Mouse (Mus musculus): ENCODE data around the gene 4930507D05Rik.
A peak's percentile ranks its signal among the peaks of the same experiment; 100 is the strongest.

The 4930507D05Rik gene

DNA sequence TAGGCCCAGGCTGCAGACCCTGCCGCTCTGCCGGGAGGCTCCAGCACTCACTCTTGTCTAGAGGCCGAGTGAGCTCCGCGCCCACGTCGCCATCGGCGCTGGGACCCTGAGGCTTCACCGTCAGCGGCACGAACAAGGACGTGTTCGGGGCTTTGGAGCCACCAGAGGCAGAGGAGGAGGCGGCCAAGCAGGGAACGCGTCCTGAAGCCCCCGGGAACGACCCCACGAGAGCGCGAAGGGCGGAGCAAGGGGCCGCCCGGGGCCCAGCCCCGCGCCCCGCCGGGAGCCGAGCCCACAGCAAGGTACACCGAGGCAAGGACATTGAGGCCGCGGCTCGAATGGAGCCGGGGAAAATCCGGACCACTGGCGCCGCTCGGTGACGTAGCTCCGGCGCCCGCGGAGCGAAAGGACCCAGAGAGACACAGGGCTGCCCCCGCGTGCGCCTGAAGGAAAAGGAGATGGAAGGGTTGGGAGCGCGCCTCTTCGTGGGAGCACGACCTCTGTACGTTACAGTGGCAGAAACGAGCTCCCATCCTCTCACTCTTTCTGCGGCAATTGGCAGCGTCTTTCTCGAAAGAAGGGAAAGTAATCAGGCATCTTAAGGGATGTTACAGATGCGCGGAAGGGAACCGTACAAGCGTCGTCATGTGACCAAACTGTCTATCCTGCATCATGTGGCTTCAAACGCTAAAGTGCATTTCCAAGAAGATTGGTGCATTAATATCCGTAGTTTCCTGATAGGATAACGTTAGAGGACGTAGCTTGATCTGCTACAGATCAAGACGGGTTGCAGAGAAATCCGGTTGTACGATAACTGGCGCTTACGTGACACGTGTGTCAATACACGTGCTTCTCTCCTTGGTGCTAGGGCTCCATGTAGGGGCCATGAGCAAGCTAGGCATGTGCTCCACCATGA is at the start of gene 4930507D05Rik, which contains the start of gene Supv3l1:
4930507D05Rik (plus strand) TSS at position 126 of the 916 bp plus-strand sequence.
Supv3l1 (minus strand) TSS at position 375 of the 916 bp plus-strand sequence.
- DNase-seq (ENCODE audit: low read depth, low spot score), result peak; percentile 94

DNA sequence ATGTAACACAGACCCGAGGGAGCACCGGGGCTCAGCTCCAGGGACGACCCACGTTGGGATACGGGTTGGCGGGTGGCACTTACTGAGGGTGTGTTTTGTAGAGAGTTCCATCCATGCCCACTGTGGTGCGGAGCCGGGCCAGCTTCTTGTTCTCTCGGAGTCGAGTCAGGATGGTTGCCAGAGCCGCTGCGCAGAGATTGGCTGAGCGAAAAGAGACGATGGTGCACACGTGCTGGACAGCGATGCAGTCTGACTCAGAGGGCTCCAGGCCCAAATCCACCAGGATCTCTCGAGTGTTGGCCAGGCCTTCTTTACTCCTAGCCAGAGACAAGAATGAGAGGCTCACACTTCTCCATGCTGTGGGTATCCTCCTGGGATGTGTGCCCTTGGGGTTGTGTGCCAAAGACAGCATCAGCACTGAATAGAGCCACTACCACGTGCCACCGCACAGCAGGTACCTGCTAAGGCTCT is 47.6 kb upstream of the 4930507D05Rik start:
- peak; percentile 36 for DNase-seq (ENCODE audit: low read depth, low spot score)

DNA sequence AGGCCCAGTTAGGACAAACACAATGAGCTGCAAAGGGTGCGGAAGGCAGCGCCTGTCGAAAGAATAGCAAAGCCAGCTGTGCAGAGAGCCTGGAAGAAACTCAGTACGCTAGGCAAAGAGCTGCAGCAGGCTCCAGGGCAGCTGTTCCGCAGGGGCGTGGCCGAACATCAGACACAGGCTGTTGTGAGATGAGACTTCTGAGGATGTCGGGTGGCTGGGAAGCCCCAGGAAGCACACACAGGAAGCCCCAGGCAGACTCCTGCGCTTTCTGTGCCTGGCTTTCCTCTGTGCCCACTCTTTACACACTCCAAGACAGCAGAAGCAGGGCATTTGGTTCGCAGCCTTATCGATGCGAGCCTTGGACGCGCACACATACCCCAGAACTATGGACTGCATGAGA is 44.4 kb upstream of the 4930507D05Rik start:
- DNase-seq (ENCODE audit: low read depth, low spot score), result peak; percentile 77

DNA sequence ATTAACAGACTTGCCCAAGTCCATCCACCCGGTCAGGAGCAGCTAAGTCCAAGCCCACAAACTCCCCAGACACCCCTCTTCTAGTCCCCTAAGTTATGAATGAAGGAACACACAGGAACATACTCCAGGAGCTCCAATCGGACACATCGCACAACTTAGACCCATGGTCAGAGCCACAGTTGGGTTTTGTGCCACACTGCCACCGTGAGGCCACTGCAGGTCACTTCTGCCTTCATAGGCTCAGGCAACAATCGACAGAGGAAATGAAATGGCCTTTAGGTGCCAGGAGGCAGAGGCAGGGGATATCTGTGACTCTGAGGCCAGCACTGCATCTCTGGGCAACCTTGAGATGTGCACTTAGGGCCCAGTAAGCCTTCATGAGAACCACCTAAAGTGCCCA is 38.3 kb upstream of the 4930507D05Rik start:
- peak; percentile 82 for DNase-seq (ENCODE audit: low read depth, low spot score)

DNA sequence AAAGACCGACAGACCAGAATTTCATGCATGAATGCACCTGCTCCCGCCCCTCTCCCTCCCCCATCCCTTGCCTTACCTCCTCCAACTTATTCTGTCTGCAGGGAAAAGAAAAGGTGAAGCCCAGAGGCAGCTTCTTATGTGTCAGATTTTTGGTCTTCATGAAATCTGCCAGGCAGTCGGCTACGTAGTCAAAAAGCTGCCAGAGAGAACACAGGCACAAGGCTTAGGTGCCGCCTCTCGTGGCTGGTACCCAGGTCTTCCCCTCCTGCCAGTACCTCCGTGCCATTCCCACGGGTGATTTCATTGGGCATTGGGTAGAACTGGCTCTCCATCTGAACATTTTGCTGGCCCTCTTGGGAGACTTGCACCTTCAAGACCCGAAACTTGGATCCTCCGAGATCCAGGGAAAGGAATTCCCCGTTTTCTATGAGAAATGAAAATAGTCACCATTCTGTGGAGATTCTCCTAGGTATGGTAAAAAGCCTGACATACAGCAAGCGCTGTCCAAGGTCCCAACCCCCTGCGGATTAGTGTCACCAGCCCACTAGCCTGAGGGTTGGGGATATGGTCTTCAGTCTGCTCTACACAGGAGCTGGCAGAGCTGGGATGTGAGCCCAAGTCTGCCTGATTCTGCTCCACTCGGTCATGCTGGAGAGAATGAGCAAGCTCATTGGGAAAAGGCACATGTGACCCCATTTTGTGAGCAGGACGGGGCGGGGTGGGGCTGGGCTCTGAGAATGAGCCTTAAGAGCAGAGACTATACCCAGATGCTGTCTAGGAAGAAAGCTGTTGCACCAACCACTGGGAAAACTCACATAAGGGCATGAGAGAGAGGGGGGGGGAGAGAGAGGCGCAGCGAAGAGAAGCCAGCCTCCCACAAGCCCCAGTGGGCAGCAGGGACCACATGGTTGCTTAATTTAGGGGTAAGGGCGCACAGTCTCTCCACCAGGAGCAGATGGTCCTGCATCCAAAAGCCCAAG is 37.6 kb upstream of the 4930507D05Rik start:
- DNase-seq (ENCODE audit: low read depth, low spot score), result no peak

DNA sequence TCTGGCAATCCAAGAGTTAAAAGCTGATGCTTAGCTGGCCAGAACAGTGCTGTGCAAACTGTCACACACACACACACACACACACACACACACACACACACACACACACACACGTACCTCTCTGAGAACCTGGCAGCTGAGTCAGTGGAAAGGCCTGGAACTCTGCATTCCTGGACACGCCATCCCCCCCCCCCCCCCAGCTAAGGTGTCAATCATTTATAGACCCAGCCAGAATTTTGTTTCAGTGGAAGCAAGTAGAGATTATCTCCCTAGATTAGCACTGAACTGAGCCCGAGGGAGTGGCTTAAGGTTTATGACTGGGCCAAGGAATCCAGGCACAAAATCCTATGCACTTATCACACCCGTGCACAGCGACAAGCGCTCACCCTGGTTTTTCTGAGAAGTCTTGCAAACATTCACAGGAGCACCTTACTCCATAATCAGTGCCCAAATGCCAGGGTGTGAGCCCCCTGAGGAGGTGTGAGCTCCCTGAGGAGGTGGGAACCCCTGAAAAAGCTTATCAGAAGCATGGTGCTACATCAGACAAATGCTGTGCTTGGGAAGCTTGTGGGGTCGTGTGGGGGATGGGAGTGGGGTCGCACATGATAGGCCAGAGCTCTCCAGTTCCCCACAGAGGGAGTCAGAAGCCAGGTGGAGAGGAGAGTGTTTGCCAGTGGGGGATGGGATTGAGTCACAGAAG is 36.2 kb upstream of the 4930507D05Rik start:
- DNase-seq (ENCODE audit: low read depth, low spot score), result no peak

DNA sequence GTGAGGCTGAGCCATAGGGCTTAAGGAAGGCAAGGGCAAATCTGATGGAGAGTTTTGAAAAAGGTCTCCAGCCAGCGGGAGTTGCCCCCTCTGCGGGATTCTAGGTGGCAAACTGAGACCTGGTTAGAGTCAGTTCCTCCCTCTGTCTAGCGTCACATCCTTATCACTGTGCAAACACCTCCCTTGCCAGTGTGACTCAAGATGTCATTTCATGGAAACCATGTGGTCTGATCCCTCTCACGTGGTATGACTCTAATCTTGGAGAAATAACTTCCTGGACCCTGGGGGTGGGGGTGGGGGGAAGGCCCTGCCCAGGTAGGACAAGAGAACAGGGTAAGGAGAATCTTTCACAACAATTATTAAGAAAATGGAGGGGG is 35.7 kb upstream of the 4930507D05Rik start:
- DNase-seq (ENCODE audit: low read depth, low spot score), result no peak

DNA sequence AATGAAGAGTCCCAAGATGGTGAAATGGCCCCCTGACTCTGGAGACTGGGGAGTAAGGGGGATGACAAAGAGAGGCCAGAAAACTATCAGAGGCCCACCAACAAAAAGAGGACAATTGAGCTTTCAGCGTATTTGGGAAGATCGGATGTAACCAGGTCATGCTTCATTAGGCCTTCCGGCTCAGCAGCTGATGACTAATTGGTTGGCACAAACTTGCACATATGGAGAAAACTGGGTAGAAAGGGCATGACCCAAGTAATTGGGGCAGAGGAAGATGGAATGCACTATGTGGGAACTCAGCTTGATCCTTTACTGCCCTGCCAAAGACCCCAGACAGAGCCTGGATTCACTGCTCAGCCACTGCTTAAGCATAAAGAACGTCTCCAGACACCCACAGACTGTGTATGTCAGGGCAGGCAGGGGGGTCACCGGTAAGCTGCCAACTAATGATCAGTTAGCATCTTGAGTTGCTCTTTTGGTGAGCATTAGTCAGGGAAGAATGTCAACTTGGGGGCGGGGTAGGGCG is 30.4 kb upstream of the 4930507D05Rik start:
- DNase-seq (ENCODE audit: low read depth, low spot score), result no peak

DNA sequence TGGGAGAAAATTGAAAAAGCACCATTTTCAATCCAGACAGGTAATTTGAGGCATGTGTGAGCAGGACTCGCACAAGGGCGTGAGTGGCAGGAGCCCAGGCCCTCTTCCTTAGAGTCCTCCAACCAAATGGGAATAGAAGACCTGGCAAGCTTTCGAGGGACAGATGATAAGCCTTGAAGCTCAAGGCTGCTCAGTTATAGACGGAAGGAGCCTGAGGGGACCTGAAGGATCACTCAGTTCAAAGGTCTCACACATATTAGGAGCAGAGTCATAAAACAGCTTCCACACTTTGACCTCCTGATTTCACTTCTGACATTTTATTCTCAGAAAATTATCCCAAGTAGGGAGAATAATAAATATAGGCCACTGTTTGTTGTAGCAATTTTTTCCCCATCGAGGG is 29.9 kb upstream of the 4930507D05Rik start:
- DNase-seq (ENCODE audit: low read depth, low spot score), result no peak

DNA sequence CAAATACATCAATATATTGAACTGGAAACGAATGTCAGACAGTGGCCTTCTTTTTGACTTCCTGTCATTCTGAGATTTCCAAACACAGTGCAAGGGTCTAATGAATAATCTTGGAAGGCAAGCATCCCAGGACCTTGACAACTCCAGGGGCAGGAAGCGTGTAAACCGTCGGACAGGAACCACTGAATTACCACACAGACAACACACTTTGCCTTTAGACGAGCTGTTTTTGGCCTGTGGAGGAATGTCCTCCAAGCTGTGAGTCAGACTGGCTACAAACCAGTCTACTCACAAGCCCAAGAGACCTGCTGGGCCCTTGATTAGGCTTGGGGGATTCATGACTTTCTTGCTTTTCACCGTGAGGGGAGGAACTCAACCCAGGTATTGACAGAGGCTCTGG is 28.9 kb upstream of the 4930507D05Rik start:
- no peak for DNase-seq (ENCODE audit: low read depth, low spot score)

DNA sequence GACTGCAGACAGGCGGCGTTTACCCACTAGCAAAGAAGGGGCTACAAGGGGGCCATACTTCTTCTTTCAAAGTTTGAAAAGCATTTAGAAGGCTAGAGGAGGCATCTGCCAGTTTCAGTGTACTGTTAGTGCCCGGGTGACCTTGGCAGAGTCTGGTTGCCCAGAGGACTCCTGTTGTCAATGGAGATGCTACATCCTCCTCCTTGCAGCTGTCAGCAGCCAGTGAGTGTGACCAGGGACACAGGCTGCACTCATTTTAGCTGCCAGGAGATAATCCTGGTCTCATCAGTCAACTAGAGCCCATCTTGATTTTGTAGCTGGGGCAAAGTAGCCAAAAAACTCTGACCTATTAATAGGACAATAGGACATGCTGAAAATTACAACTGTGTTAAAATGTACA is 28.2 kb upstream of the 4930507D05Rik start:
- DNase-seq (ENCODE audit: low read depth, low spot score), result no peak

DNA sequence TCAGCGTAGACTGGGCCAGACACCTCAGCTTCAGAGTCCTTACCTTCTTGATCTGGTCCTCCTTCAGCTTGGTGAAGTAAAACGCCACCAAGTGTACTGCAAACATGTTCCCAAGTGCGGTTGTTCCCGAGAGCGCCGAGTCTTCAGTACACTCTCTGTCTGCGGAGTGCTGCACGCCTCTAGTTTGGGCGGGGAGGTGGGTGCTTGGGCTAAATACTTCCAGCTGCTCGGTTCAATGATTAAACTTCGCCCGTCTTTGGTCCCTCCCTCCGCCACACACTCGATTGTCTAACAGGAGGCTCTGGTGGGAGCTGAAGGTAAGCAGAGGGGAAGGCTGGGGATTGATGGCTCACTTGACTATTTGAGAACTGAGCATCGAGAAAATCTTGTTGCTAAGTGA is 27.0 kb upstream of the 4930507D05Rik start, which contains the start of gene Hkdc1:
Hkdc1 (minus strand) TSS at position 237 of the 400 bp plus-strand sequence.
- peak; percentile 46 for DNase-seq (ENCODE audit: low read depth, low spot score)

DNA sequence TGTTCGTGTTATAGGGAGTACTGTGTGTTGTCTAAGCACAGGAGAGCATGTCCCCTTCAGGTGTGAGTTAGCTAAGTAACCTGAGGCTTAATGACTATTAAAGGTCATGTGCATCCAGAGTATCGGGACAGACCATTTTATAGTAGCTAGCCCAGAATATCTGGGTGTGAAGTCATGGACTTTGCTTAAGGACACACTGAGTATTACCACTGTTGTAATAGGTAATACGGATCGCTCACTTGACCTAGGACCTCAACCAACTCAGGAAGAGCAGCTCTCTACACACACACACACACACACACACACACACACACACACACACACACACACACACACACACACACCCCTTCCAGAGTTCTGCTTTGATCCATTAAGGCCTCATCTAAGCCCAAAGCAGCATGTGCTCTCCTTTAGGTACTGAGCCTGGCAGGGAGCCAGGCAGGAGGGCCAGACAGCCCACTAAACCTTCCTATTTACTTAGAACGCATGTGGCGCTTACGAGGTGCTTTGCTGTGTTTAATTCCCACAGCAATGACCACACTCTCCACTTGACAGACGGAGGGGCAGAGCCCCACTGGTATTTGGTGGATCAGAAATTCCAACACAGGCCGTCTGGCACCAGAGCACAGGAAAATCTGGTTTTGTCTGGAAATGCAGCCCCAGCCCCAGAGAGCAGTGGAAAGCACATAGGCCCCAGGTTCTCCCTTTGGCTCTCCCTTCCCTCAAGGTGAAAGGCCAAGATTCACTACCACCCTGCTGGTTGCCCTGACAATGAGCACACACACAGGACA is 24.0 kb upstream of the 4930507D05Rik start:
- DNase-seq (ENCODE audit: low read depth, low spot score), result no peak

DNA sequence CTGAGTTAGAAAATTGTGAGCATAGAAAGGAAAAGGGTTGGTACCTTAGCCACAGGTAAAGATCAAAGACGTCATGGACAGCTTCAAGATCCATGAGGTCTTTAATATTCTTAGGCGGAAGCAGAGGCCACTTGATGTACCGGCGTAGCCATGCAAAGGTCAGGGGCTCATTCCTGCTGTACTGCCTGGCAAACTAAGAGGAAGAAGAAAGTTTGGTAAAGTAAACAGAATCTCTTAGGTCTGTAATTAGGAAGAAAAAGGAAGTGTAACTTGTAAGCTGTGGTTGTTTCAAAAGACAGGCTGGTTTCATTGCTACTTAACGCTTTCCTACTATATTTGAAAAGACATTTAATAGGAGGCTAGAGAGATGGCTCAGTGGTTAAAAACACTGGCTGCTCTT is 18.9 kb upstream of the 4930507D05Rik start:
- no peak for DNase-seq (ENCODE audit: low read depth, low spot score)

DNA sequence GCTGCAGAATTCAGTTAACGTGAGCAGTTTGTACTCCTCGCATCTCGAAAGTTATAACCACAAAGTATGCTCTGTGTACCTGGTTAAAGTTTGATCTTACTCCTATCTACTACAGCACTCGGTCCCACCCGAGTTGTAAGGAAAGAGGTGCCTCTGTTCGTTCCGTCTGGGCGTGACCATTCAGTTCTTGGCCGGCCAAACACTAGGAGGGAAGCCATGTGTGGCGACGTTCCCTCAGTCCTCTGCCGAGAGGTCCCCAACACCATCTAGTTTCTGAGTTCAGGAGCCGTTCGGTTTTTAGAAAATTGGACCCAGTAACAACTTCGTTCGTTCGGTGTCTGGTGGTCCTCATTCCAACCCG is 971 bp downstream of the 4930507D05Rik start:
- DNase-seq (ENCODE audit: low read depth, low spot score), result no peak

DNA sequence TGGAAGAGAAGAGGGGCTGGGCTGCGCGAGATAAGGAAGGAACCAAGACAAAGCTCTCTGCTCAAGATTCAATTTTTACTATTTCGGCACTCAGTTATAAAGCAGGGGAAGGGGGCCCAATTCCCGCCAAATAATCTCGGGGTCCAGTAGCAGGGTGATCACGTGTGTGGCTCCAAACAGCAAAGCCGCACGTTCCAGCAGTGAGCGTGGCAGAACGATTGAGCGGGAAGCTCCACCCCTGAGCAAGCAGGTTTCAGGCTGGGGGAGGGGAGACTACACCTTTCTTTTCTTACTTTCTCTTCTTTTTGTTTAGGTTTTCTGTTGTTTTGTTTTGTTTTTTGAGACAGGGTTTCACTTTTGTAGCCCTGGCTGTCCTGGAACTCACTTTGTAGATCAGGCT is 2.7 kb downstream of the 4930507D05Rik start:
- peak; percentile 29 for DNase-seq (ENCODE audit: low read depth, low spot score)

DNA sequence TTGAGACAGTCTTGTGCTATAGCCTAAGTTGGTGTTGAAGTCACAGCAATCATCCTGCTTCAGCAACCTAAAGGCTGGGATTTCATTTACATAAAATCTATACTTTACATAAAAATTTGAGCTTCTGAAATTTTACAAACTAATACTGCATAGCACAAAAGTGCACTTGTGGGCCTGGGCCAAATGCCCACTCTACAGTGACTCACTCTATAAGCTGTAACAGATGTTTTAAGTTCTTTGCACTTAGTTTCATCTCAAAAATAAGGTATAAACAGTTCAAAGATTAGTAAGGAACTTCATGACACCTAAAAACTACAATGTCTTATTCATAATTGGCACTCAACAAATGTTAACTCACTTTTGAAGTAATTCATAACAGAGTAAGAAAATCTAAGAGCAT is 12.0 kb downstream of the 4930507D05Rik start:
- DNase-seq (ENCODE audit: low read depth, low spot score), result no peak

DNA sequence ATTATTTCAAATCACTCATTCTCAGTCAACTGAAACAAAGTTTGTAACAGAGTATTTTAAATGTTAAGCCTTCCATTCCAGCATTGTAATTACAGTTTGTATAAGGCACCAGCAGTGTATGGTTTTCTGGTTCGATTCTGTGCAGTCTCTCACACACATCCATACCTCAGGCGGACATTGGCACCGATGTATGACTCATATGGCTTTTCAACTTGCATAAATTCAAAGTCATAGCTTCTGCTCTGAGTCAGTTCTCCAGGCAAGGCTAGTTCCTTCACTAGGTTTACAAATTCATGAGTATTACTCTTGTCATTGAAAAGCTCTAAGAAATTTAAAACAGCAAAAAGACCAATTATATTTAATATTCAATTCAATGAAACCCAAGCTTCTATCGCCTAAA is 20.4 kb downstream of the 4930507D05Rik start:
- no peak for DNase-seq (ENCODE audit: low read depth, low spot score)

DNA sequence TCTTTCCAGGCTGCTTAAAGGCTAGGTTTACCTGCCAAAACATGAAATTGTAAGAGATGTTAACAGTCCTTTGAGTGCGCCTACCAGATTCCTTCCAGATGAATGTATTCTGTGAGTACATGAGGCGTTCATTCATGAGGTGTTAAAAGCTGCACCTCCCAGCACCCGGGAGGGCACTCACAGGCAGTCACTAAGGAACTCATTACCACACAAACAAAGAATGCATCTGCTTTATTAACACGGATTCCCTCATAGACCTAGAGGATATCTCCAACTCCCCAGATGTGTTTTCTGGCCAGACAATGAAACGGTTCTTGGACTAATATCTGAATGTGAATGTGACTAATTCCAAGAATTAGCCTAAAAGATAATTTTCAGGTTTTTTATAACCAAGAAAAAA is 21.8 kb downstream of the 4930507D05Rik start:
- DNase-seq (ENCODE audit: low read depth, low spot score), result no peak

DNA sequence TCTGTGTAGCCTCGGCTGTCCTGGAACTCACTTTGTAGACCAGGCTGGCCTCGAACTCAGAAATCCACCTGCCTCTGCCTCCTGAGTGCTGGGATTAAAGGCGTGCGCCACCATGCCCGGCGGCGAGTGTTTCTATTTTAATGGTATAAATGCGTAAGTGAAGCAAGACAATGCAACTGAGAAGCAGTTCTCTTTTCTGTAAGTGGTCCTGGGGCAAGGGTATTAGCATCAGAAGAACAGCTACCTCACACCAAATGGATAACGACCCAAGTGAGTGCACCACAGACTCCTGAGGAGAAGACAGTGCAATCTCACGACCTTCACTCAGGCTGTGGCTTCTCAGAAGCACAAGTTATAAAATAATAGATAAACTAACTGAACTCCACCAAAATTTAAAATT is 25.7 kb downstream of the 4930507D05Rik start:
- peak; percentile 62 for DNase-seq (ENCODE audit: low read depth, low spot score)

Data from ZHBTc4 (cell line).